Mouse (Mus musculus): ENCODE data around the gene Pitx1. TPM values are rescaled to one million over a fixed set of nuclear protein-coding genes. Genes with fewer than 3 reads are reported as not detected.

The Pitx1 gene
- polyA plus RNA-seq (2015; fragmentation: Illumina TruSeq; extraction: RNeasy Lipid Tissue Mini Kit (QIAGEN cat#74804); ENCODE audit: low read depth, low replicate concordance), result not detected

DNA sequence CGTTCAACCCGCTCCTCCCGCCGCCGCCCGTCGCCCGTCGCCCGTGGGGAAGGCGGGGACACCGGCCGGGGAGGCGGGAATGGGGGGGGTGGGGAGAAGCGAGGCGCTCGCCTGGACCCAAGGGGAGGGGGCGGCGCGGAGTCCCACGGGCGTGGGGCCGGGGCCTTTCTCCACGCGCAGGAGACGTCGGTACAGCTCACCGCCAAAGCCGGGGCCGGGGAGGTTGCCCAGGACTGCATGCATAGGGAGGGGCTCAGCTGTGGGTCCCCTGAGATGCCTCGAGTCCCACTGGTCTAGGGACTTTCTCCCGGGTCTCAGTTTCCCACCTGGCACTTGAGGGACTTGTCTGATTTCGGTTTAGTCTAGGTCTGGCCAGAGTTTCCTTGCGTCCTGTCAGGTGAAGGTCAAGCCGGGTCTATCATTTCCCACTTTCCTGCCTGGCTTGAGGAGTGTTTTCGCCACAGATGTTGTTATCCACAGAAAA, at the start of gene Pitx1:
Gene Pitx1, minus strand, starts transcription at position 51 of the 484 bp plus-strand sequence.

GRCm38 (mm10) chr13:55784268-55784667, 51.7 kb downstream of the Pitx1 start, which contains the start of gene Catsper3:
TSS of gene Catsper3 (plus strand) at chr13:55784568.

Other genes with a start within 250 kb of the Pitx1 start
- gene B4galt7, start 236.3 kb downstream of the Pitx1 start, polyA plus RNA-seq (2015; fragmentation: Illumina TruSeq; extraction: RNeasy Lipid Tissue Mini Kit (QIAGEN cat#74804); ENCODE audit: low read depth, low replicate concordance), result 31.1 TPM
- 65.9 TPM for gene Caml, start 213.2 kb downstream of the Pitx1 start, polyA plus RNA-seq (2015; fragmentation: Illumina TruSeq; extraction: RNeasy Lipid Tissue Mini Kit (QIAGEN cat#74804); ENCODE audit: low read depth, low replicate concordance)
- 36.4 TPM for gene Ddx46, start 201.2 kb downstream of the Pitx1 start, polyA plus RNA-seq (2015; fragmentation: Illumina TruSeq; extraction: RNeasy Lipid Tissue Mini Kit (QIAGEN cat#74804); ENCODE audit: low read depth, low replicate concordance)
- gene B230219D22Rik, start 143.1 kb downstream of the Pitx1 start, polyA plus RNA-seq (2015; fragmentation: Illumina TruSeq; extraction: RNeasy Lipid Tissue Mini Kit (QIAGEN cat#74804); ENCODE audit: low read depth, low replicate concordance), result 88.0 TPM
- gene Txndc15, start 121.5 kb downstream of the Pitx1 start, polyA plus RNA-seq (2015; fragmentation: Illumina TruSeq; extraction: RNeasy Lipid Tissue Mini Kit (QIAGEN cat#74804); ENCODE audit: low read depth, low replicate concordance), result 102 TPM
- 23.8 TPM for gene Pcbd2, start 108.8 kb downstream of the Pitx1 start, polyA plus RNA-seq (2015; fragmentation: Illumina TruSeq; extraction: RNeasy Lipid Tissue Mini Kit (QIAGEN cat#74804); ENCODE audit: low read depth, low replicate concordance)
- gene Catsper3, start 51.6 kb downstream of the Pitx1 start, polyA plus RNA-seq (2015; fragmentation: Illumina TruSeq; extraction: RNeasy Lipid Tissue Mini Kit (QIAGEN cat#74804); ENCODE audit: low read depth, low replicate concordance), result not detected